Mouse (Mus musculus): ENCODE results near the gene 1700016D06Rik. TPM values are rescaled to one million over a fixed set of nuclear protein-coding genes. Genes with fewer than 3 reads are reported as not detected.

The 1700016D06Rik gene
- not detected for total RNA-seq (2023)

DNA sequence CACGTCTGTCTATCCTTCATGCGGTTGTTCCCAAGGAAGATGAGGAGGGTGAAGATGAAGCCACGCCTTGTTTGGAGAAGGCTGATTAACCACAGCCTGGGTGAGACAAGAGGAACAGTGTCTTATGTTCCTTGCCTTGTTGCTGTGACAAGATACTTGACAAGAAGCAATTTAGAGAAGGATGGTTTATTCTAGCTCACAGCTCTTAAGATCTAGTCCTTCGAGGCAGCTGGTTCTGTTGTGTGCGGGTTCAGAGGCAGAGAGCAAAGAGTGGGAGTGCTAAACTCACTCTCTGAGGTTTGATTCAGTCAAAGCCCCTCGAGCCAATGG lies at the start of gene 1700016D06Rik:
TSS of gene 1700016D06Rik (minus strand) at position 31 of the 330 bp plus-strand sequence.

GRCm38 (mm10) chr8:11727651-11728481 lies 27.0 kb upstream of the 1700016D06Rik start, which contains the start of gene Arhgef7:
Arhgef7 (plus strand) TSS chr8:11727721.

GRCm38 (mm10) chr8:11635611-11636081 lies 65.2 kb downstream of the 1700016D06Rik start, which contains the start of gene Ankrd10:
Ankrd10 (minus strand) TSS chr8:11635757.

Other genes with a start within 250 kb of the 1700016D06Rik start
- gene Rab20, start 222.4 kb downstream of the 1700016D06Rik start, total RNA-seq (2023) = 9.5 TPM
- gene Naxd, start 203.6 kb downstream of the 1700016D06Rik start, total RNA-seq (2023) = 47.5 TPM
- gene Cars2, start 150.3 kb downstream of the 1700016D06Rik start, total RNA-seq (2023) = 38.2 TPM
- gene Ing1, start 145.5 kb downstream of the 1700016D06Rik start, total RNA-seq (2023) = 65.6 TPM
- gene Ankrd10, start 65.3 kb downstream of the 1700016D06Rik start, total RNA-seq (2023) = 108 TPM
- 64.6 TPM for gene Arhgef7, start 26.7 kb upstream of the 1700016D06Rik start, total RNA-seq (2023)
- gene Tex29, start 139.4 kb upstream of the 1700016D06Rik start, total RNA-seq (2023) = not detected

Data from CD8-positive naive resting alpha-beta T cell, adult 57 days (primary cell).